Mouse (Mus musculus): ENCODE measurements around the gene Pcna.

Gene Pcna

DNA sequence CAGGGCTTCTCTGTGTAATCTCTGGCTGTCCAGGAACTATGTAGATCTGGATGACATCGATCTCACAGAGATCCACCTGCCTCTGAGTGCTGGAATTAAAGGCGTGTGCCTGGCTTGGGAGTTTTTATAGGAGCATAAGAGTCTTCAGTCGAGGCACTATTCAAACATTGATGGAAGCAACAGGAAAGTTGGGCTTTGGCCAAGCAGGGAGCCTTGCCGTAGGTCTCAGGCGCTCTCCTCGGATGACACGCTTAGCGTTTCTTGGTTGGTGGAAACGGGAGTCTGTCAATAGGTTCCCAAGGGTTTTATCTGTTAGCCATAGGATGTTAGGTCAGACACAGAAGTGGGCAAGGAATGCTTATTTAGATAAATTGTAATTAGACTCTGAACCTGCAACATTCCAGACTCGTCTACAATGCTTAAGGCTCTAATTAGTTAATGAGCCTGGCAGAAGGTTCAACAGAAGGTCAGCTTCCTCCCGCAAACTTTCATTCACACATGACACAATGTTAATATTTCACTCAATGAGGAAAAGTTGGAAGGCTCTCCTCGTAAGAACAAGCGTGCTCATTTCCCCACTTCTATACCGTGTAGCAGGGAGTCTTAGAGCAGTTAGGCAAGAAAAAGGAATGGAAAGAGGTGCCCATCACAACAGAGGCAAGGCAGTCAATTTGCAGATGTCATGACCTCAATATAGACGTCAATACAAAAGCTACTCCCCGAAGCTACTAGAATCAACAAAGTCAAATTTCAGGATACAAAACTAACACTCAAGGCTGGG, 18.9 kb downstream of the Pcna start:
- no peak for DNase-seq (ENCODE audit: low spot score in 2 of 2)

DNA sequence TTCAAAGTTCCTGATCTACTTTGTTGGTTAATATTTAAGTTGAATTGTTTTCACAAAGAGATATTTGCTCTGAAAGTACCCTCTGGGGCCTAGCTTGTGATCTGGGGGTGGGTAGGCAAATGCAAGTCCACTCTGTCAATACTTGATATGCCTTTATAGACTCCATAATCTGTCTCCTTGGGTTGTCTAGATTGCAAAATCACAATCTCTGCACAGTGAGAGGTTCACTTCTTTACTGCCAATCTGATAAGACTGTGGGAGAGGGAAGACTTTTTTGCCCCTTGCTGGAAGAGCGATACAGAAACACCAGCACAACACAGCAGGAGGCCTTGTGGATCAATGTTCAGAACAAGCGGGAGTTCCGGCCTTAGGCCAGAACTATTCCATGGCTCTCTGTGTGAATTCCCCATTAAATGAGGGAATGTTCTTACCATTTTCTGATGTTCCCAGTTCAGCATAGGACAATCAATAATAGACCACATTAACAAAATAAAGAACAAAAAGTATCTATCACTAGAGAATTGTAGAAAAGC, 20.6 kb downstream of the Pcna start:
- DNase-seq (ENCODE audit: low spot score in 2 of 2) = no peak

DNA sequence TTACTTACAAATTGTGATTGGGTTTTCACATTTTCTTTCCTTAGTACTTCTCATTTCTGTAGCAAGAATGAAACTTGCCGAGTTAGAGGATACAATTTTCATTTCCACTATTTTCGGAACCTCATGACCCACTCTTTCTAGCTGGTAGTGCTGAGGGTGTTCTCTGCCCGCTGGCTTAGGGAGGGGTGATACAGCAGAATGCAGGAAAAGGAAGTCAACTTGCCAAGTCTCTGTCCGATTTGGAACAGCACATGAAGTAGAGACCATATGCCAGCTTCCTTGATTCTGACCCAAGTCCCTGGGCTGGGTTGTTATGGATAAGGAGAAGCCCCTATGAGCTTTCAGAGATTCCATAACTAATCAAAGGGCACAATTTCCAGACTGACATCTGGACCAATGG, 28.8 kb downstream of the Pcna start:
- DNase-seq (ENCODE audit: low spot score in 2 of 2) = no peak

DNA sequence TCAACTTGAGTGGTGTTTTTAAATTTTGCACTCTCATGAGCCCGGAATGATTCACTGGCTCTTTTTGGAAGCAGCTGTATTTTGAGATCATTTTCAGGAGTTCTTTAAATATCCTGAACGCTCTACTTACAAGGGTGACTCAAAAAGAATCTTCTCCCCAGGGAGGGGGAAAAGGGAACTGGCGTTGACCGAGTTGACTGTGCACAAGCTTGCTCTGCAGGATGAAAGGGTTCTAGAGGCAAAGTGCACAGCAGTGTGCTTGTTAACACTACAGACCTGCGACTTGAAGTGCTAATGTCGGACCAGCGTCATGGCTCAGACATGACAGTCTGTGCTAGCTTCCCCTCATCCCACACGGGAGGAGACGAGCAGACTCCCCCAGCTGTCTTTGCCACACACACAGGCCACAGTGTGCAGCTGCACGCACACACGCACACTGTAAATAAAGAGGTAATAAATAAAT, 31.5 kb downstream of the Pcna start:
- no peak for DNase-seq (ENCODE audit: low spot score in 2 of 2)

DNA sequence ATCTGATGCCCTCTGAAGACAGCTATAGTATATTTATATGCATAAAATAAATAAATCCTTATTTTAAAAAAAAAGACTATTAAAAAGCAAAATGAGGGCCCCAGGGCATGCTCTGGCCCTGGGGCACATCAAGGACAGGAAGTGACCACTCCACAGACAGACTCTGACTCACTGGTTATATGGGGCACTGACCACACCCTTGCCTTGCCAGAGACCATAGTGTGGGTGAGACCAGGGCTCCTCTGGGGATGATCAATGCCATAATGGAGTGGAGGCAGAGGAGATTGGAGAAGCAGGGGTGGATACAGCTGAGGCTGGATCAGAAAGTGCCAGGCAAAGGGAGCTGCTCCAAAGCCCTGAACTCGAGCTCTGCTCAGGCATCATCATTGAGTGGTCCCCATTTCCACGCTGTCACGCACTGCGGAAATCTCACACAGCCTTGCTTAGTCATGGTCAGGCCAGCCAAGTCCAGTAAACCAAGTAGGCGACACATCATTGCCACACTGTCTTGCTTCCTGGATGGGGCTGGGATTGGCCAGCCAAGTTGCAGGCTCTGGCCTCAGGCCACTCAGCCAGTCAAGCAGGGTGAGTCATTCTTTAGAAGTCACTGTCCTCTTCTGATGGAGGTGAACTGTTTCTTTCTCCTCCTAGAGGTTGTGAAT, 41.0 kb downstream of the Pcna start:
- DNase-seq (ENCODE audit: low spot score in 2 of 2) = no peak

DNA sequence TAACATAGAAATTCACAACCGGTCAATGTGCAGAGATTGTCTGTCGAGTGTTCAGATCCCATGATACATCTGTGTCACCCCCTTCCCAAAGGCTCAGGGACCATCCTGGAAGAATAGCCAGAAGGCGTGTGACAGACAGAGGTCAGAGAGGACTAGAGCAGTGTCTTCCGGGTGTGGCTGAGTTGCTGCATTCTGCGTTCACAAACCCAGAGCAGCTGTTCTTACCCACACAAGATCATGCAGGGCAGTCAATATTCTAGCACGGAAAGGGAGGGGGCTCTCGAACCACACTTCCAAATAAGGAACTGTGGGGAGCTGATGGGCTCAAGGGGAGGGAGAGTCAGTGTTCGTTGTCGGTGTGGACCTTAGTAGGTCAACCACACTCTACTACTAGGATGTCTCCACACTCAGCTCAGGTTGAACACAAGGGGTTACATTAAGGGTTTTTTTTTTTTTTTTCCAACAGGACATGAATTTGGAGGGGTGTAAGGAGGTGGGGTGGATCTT, 42.3 kb downstream of the Pcna start:
- DNase-seq (ENCODE audit: low spot score in 2 of 2) = no peak

DNA sequence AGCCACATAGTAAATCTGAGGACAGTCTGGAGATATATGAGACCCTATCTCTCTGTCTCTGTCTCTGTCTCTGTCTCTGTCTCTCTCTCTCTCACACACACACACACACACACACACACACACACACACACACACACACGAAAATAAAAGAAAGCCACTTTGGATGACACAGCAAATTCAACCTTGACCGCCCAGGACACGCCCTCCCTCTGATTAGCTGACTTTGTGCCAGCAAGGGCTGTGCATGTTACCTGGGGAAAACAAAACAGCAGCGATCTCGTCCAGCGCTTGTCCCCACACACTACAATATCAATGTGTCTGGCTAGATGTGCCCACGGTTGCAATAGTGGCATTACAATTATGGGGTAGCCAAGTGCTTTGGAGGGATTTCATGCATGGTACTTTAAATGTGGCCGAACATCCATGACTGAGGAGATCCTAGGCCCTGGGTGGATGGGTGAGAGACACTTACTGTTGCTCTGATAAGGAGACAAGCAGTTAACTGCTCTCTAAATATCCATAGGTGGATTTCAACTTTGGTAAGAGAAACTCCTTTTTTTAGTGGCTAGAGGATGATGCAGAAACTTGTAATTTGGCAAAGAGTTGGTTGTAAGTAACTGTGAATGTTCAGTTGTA, 44.8 kb downstream of the Pcna start:
- no peak for DNase-seq (ENCODE audit: low spot score in 2 of 2)

DNA sequence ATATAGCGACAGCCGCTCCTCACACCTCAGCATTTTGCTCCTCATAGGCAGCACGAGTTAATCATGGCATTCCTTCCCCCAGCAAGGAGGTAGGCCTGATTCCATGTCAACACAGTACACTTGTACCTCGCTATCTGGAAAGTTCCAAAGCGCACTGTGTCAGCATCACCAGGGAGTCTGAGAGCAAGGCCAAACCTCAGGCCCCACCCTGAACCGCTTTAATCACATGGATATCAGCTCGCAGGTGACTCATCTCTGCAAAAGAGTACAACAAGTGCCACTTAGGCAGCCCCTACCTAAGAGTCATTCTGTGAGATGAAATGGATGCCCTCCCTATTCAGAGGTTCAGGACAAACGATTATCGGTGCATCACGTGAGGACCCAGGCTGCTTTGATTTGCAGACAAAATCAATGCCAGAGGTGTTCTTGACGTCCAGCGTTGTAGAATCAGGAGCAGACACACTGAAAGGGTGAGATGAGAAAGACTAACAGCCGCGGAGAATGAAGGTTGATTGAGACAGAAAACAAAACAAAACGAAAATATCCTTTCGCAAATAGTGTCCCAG, 46.7 kb downstream of the Pcna start:
- no peak for DNase-seq (ENCODE audit: low spot score in 2 of 2)

DNA sequence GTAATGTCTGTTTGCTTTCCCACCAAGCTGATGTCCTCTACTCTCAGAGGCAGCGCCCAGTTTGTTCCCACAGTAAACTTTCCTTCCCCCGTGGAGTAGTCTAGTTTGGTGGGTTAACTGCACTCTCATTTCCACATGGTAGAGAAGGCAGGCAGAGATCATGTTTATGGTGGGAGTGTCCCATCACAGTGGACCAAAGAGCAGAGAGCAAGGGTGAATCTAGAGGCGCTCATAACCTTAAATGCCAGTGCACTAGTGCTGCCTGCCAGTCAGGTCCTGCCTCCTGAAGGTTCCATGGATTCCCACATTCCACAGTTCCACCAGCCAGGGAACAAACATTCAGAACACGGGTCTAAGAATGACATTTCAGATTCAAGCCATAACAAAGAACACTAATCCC, 47.6 kb downstream of the Pcna start:
- no peak for DNase-seq (ENCODE audit: low spot score in 2 of 2)

DNA sequence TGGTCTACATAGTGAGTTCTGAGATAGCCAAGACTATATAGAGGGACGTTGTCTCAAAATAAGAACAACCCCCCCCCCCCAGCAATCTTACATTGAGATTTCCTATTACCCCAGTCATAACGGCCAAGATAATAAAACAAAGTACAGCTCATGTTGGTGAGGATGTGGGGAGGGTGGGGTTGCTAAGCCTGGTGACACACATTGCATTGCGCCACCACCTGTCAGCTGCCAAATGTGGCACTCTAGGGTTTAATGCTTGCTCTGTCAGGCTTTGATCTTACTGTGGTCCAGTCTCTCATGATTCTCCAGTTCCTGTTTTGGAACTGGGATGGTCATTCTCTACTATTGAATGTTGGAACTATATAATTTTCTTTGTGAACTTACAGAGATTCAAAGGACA, 49.3 kb downstream of the Pcna start:
- DNase-seq (ENCODE audit: low spot score in 2 of 2) = no peak

DNA sequence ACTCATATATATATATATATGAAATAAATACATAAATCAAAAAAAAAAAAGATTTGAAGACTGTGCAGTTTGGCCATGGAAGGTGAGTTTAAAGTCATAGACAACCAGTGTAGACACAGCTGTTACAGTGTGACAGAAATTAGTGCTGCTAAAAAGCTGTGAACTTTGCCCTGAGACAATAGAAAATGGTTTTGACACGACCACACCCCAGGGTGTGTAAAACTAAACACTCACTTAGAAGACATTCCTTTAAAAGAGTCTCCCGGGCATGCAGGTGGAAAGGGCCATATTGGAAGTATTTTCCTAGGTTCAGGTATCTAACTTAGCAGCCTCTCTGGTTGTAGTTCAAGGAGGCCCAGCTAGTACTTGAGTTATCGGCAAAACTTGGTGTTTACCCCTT, 49.9 kb downstream of the Pcna start:
- DNase-seq (ENCODE audit: low spot score in 2 of 2) = no peak

All from urinary bladder, postnatal 4 days (tissue).